Mouse (Mus musculus) hindbrain, embryonic 16.5 days (tissue): ENCODE measurements around the gene Spaca6. TPM values are rescaled to one million over a fixed set of nuclear protein-coding genes. Genes with fewer than 3 reads are reported as not detected.

Source experiments
- ATAC-seq: fragments of 200-750 bp; cut with Nextera tagmentation; 2 replicates; pipeline ENCODE4 v1.8.0; 2017; ENCODE audit warnings: moderate TSS enrichment, moderate library complexity
- H3K27ac ChIP-seq: fragments of 300-500 bp; sonication (generic); 2 replicates; pipeline ENCODE4 v1.5.1; 2014; ENCODE audit warnings: low read depth, mild to moderate bottlenecking, control low read depth, low read length, moderate library complexity
- H3K27me3 ChIP-seq: fragments of 300-500 bp; sonication (generic); replicated peaks from 2 replicates; pipeline ENCODE4 v1.6.1; 2014; ENCODE audit warnings: low read length; ENCODE audit not compliant: control insufficient read depth, insufficient read depth
- H3K36me3 ChIP-seq: fragments of 300-500 bp; sonication (generic); 2 replicates; pipeline ENCODE4 v1.6.1; 2014; ENCODE audit warnings: mild to moderate bottlenecking, low read length, moderate library complexity, mixed read lengths; ENCODE audit not compliant: control insufficient read depth, insufficient read depth
- H3K4me1 ChIP-seq: fragments of 300-500 bp; sonication (generic); 2 replicates; pipeline ENCODE4 v1.6.1; 2014; ENCODE audit warnings: low read depth, low read length; ENCODE audit not compliant: control insufficient read depth, insufficient read depth
- H3K4me2 ChIP-seq: fragments of 300-500 bp; sonication (generic); 2 replicates; pipeline ENCODE4 v1.6.1; 2014; ENCODE audit warnings: mild to moderate bottlenecking, low read length, control low read depth, moderate library complexity
- H3K4me3 ChIP-seq: fragments of 300-500 bp; sonication (generic); 2 replicates; pipeline ENCODE4 v1.5.1; 2014; ENCODE audit warnings: mild to moderate bottlenecking, low read length, control low read depth, moderate library complexity
- H3K9ac ChIP-seq: fragments of 300-500 bp; sonication (generic); 2 replicates; pipeline ENCODE4 v1.6.1; 2014; ENCODE audit warnings: low read depth, mild to moderate bottlenecking, control low read depth, low read length, moderate library complexity
- H3K9me3 ChIP-seq: fragments of 300-500 bp; sonication (generic); 2 replicates; pipeline ENCODE4 v1.6.1; 2014; ENCODE audit warnings: mild to moderate bottlenecking, low read length, moderate library complexity; ENCODE audit not compliant: control insufficient read depth
- WGBS: fragments of 180-500 bp; shearing (Covaris S2); extraction: QIAGEN DNeasy Blood & Tissue Kit; methylation state at CpG from one replicate; pipeline ENCODE4 v1.1.7; 2014; 5-methylcytosine and 5-hydroxymethylcytosine counted together
- polyA plus RNA-seq: library from polyadenylated mRNA; unstranded; fragments of >200 nt; fragmentation: Nextera tagmentation; extraction: Ambion mirVana; gene quantifications from 2 replicates; pipeline ENCODE4 v1.2.1, GENCODE M21; 2015

Gene Spaca6
- polyA plus RNA-seq, 1 experiment from 2014 or later: 24.6 TPM

DNA sequence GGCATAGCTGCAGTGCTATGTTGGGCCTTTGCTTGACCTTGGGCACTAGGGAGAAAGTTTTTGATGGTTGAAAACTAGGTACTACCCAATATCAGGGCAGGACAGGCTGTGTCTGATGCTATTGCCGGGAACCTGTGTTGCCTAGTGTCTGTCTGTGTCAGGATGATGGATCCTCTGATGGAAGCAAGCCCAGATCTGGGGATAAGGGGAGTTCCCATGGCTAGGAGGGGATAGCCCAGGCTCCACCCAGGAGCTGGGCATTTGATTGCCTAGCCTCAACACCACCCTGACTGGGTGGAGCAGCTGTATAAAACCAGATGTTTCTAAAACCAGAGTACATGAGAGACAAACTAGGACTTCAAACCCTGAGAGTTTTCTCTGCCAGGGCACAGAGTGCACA, 29.7 kb downstream of the Spaca6 start:
- no peak overlapping the region for H3K27ac ChIP-seq
- ATAC-seq: no peak
- 64% methylated on average over 1 of the region's 1 CpGs for WGBS

DNA sequence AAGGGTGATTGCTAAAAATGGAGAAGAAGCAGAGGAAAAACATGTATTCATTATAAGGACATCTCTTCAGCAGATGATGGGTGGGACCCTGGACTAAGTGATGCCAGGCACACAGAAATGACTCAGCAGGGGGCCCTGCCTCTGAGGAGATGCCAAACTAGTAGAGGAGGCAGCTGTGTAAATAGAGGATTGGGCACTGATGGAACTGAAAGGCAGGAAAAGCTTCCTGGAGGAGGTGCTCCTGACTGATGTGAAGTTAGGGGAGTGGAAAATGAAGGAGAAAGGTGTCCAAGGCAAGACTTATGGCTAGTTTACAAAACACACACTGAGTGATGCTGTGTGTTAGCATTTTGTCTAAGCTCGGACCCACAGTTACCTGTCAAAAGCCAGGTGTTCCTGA, 30.5 kb downstream of the Spaca6 start:
- WGBS: 82% methylated on average over 1 of the region's 1 CpGs
- ATAC-seq: no peak
- Histone ChIP-seq H3K4me2 (no peak overlapping the region), H3K4me1 (no peaks in the 10 kb centered on the region), H3K9ac (no peak overlapping the region), H3K36me3 (peaks cover 2% of the 10 kb centered on the region; the same call in 1 of the 2 replicates), H3K27me3 (no peaks in the 10 kb centered on the region), H3K27ac (no peak overlapping the region), H3K4me3 (no peak overlapping the region), H3K9me3 (no peaks in the 10 kb centered on the region)

More for the DNA sequence above, 29.7 kb downstream of the Spaca6 start:
- Histone ChIP-seq H3K4me3 (no peak overlapping the region), H3K36me3 (no peaks in the 10 kb centered on the region), H3K4me1 (no peaks in the 10 kb centered on the region), H3K9me3 (no peaks in the 10 kb centered on the region), H3K9ac (no peak overlapping the region), H3K27me3 (no peaks in the 10 kb centered on the region), H3K4me2 (no peak overlapping the region)

DNA sequence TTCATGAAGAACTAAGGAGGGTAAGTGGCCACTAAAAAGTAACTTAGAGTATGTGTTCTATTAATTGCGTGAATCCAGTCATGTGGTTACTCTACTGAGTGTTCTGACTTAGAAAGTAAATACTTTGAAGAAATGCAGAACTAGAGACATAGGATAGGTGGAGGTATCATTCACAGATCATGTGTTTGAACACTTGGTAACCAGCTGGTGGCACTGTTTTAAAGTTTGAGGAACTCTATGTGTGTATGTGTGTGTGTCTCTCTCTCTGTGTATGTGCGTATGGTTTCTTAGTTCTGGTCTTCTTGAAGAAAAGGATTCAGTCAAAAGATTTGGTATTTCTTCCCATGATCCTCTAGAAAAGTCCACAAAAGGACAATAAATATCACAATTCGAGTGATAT, 33.2 kb downstream of the Spaca6 start:
- H3K4me2 ChIP-seq: no peak overlapping the region
- peaks cover 5% of the 10 kb centered on the region; the same call in 1 of the 2 replicates for H3K36me3 ChIP-seq
- WGBS: 88% methylated on average over 3 of the region's 3 CpGs
- no peak for ATAC-seq
- H3K27ac ChIP-seq: no peak overlapping the region
- no peaks in the 10 kb centered on the region for H3K9me3 ChIP-seq
- H3K27me3 ChIP-seq: no peaks in the 10 kb centered on the region
- no peak overlapping the region for H3K9ac ChIP-seq
- H3K4me3 ChIP-seq: no peak overlapping the region
- no peaks in the 10 kb centered on the region for H3K4me1 ChIP-seq

DNA sequence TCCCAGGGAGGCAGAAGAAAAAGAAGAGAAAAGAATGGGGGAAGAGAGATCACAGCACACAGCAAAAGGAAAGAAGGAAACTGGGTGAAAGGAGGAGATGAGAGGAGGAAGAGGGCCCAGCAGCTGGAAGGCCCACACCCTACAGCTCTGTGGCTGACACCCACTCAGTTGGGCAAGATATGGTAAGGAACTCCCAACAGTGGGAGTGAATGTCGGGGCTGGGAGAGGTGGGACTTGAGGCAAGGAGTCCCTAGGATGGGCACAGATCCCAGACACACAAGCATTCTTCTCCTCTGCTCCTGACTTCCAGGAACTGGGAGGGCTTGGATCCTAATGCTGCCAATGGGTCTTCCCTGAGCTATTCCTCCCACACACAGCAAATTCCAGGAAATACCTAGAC, 35.4 kb downstream of the Spaca6 start:
- H3K27ac ChIP-seq: no peak overlapping the region
- H3K36me3 ChIP-seq: peaks cover 5% of the 10 kb centered on the region; the same call in 1 of the 2 replicates
- H3K4me3 ChIP-seq: no peak overlapping the region
- no peak overlapping the region for H3K9ac ChIP-seq
- WGBS: 81% methylated on average over 1 of the region's 1 CpGs
- H3K27me3 ChIP-seq: no peaks in the 10 kb centered on the region
- H3K4me1 ChIP-seq: no peaks in the 10 kb centered on the region
- H3K9me3 ChIP-seq: no peaks in the 10 kb centered on the region
- no peak for ATAC-seq
- H3K4me2 ChIP-seq: no peak overlapping the region

DNA sequence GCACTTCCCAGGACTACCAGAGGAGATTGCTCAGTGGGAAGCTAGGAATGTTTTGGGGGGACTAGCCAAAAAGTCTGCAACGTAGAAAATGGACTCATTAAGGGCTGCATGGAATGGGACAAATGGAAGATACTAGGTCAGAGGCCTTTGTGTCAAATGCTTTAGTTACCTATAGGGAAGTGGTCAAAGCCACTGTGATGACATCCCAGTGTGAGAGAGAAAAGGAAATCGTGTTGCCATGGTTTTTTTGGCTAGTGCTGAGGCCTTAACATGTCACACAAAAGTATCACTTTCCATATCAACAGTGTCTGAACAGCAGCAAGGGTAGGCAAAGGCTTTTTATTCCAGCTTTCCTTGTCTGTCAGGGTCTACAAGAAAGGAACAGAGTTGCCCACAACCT, 38.2 kb downstream of the Spaca6 start:
- Histone ChIP-seq H3K36me3 (peaks cover 5% of the 10 kb centered on the region; the same call in 1 of the 2 replicates), H3K9ac (no peak overlapping the region), H3K4me2 (no peak overlapping the region), H3K27me3 (no peaks in the 10 kb centered on the region), H3K9me3 (no peaks in the 10 kb centered on the region), H3K27ac (no peak overlapping the region), H3K4me1 (no peaks in the 10 kb centered on the region), H3K4me3 (no peak overlapping the region)
- 63% methylated on average over 2 of the region's 2 CpGs for WGBS
- ATAC-seq: no peak

DNA sequence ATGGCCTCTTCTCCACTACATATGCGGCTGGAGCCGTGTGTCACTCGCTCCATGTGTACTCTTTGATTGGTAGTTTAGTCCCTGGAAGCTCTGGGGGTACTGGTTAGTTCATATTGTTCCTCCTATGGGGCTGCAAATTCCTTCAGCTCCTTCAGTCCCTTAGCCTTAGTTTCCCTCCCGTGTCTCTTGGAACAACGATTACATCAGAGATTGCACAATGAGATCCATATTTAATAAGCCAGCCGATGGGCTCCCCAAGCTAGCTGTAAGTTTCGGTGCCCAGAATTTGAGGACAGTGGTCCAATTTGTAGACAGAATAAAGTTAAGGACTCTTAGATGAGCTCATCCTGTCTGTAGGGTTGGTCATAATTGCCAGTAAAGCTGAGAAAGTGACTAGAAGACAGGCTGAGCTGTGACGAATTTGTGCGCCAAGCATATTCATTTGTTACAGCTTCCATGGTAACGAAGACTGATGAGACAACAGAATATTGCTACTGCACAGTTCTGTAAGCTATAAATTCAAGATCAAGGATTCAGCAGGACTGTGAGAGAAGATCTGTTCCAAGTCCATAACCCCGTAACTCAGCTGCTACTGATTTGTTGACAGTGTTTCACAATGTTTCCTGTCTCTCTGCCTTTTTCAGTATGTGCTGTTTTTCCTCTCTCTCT, 40.0 kb downstream of the Spaca6 start:
- 0 out of 2 replicates have a peak, but pooled peaks have one; percentile 34 for ATAC-seq
- 87% methylated on average over 11 of the region's 11 CpGs for WGBS

DNA sequence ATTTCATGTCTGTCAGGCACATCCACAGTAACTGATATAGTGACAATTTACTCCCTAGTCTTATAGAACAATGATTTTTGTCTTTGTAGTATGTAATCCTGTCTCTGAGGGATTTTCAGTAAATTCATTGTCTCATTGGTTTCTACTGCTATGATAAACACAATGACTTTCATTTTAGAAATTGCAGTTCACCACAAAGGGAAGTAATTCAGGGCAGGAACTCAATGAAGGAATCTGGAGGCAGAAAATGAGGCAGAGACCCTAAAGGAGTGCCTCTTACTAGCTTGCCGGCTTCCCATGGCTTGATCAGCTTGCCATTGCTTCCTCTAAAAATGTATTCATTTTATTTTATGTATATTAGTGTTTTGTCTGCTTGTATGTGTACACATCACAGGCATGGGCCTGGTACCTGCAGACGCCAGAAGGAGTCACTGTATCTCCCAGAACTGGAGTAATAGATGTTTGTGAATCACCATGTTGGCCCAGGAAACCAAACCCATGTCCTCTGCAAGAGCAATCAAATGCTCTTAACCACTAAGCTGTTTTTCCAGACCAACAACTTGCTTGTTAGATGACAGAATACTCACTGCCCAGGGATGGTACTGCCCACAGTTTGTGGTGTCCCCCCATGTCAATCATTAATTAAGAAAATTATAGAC, 44.1 kb downstream of the Spaca6 start:
- H3K9me3 ChIP-seq: no peaks in the 10 kb centered on the region
- no peak for ATAC-seq
- H3K27ac ChIP-seq: no peak overlapping the region
- no peaks in the 10 kb centered on the region for H3K36me3 ChIP-seq
- H3K4me2 ChIP-seq: no peak overlapping the region
- H3K27me3 ChIP-seq: no peaks in the 10 kb centered on the region
- H3K9ac ChIP-seq: no peak overlapping the region
- WGBS: 84% methylated on average over 2 of the region's 2 CpGs
- no peak overlapping the region for H3K4me3 ChIP-seq
- H3K4me1 ChIP-seq: no peaks in the 10 kb centered on the region

More for the DNA sequence above, 40.0 kb downstream of the Spaca6 start:
- Histone ChIP-seq H3K9ac (no peak overlapping the region), H3K4me1 (no peaks in the 10 kb centered on the region), H3K4me2 (no peak overlapping the region), H3K4me3 (no peak overlapping the region), H3K36me3 (peaks cover 5% of the 10 kb centered on the region; the same call in 1 of the 2 replicates), H3K27me3 (no peaks in the 10 kb centered on the region), H3K27ac (no peak overlapping the region), H3K9me3 (no peaks in the 10 kb centered on the region)

DNA sequence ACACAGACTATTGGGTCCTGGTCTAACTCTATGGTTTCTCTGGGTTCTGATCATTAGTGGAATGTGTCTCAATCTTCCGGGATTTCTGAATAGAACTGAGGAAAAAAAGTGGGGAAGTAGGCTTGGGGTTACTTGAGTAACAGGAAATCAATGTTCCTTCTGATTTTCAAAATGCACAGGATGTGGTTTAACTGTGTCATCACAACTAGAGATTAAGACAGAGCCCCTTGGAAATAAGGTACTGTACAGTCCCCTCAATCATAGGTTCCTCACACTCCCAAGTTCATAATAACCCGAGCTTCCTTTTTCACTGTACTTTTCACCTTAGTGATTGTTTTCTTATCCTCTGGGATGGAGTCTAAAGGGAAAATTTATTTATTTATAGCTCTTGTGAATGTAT, 44.7 kb downstream of the Spaca6 start:
- no peak for ATAC-seq
- Histone ChIP-seq H3K4me2 (no peak overlapping the region), H3K36me3 (no peaks in the 10 kb centered on the region), H3K9me3 (no peaks in the 10 kb centered on the region), H3K27ac (no peak overlapping the region), H3K4me3 (no peak overlapping the region), H3K4me1 (no peaks in the 10 kb centered on the region), H3K27me3 (no peaks in the 10 kb centered on the region), H3K9ac (no peak overlapping the region)
- WGBS: 81% methylated on average over 2 of the region's 2 CpGs

DNA sequence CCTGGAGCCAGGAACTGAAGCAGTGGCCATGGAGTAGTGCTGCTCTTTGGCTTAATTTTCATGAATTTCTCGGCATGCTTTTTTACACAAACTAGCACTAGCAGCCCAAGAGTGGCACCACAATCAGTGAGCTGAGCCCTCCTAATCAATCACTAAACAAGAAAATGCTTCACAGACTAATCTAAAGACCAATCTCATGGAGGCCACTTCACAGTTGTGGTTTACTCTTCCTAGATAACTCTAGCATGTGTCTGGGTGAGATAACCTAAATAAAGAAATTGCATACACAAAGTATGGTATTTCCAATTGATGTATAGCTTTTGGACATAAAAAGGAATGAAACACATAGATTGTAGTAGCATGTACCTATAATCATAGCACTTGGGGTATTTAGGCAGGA, 52.4 kb downstream of the Spaca6 start:
- Histone ChIP-seq H3K27ac (no peak overlapping the region), H3K4me3 (no peak overlapping the region), H3K4me1 (no peaks in the 10 kb centered on the region), H3K36me3 (no peaks in the 10 kb centered on the region), H3K9ac (no peak overlapping the region), H3K27me3 (no peaks in the 10 kb centered on the region), H3K4me2 (no peak overlapping the region), H3K9me3 (no peaks in the 10 kb centered on the region)
- ATAC-seq: no peak
- WGBS: 94% methylated on average over 1 of the region's 1 CpGs
